Mouse (Mus musculus): ENCODE data around the gene Eps8l1.
"Not testable (repeated sequence)": the region's sequence is repeated elsewhere in the genome, so short reads cannot be mapped to it uniquely, and the experiment has no call there.

DNA sequence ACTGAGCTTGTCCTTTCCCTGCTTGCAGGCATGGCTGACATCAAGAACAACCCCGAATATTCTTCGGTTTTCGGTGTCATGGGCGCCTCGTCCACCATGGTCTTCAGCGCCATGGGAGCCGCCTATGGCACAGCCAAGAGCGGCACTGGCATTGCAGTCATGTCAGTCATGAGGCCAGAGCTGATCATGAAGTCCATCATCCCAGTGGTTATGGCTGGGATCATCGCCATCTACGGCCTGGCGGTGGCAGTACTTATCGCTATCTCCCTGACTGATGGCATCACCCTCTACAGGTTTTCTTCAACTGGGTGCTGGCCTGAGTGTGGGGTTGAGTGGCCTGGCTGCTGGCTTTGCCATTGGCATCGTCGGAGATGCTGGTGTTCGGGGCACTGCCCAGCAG is 48.1 kb upstream of the Eps8l1 start:
- not testable (repeated sequence) for TF ChIP-seq POLR2A (IDR thresholded peaks at IDR 0.05; ENCODE audit: low read depth, low read length); CTCF (IDR thresholded peaks at IDR 0.05; ENCODE audit: extremely low read depth, insufficient read length, insufficient replicate concordance, low read depth, low read length)
